Mouse (Mus musculus): ENCODE measurements at regions not wholly inside any gene's neighbourhood (a gene's known extent, or its start where the extent isn't known, plus 50 kb on each side); places are given as distances from the start of the nearest gene placed in this dataset.

GRCm38 (mm10) chr9:90521186-90521585 is 250.6 kb upstream of the Tbc1d2b start:
- Histone ChIP-seq H3K4me3 (ENCODE audit: low read depth, low read length) (no peak overlapping the region), H3K4me1 (ENCODE audit: insufficient read depth) (no peaks in the 10 kb centered on the region), H3K9ac (no peak overlapping the region), H3K4me2 (no peak overlapping the region), H3K9me3 (ENCODE audit: low read depth, low read length) (no peaks in the 10 kb centered on the region), H3K27ac (ENCODE audit: low read depth) (no peak overlapping the region), H3K27me3 (ENCODE audit: insufficient read depth, low read length) (no peaks in the 10 kb centered on the region), H3K36me3 (ENCODE audit: insufficient read depth) (no peaks in the 10 kb centered on the region)
- DNase-seq: no peak
- ATAC-seq (ENCODE audit: insufficient read depth): no peak
- WGBS: 79% methylated on average over 3 of the region's 3 CpGs
- TF ChIP-seq CTCF (IDR thresholded peaks at IDR 0.05; ENCODE audit: low read depth): no peak

GRCm38 (mm10) chr9:90494888-90495287 is 224.3 kb upstream of the Tbc1d2b start:
- Histone ChIP-seq H3K27me3 (ENCODE audit: insufficient read depth, low read length) (no peaks in the 10 kb centered on the region), H3K9me3 (ENCODE audit: low read depth, low read length) (no peaks in the 10 kb centered on the region), H3K4me2 (no peak overlapping the region), H3K36me3 (ENCODE audit: insufficient read depth) (no peaks in the 10 kb centered on the region), H3K4me1 (ENCODE audit: insufficient read depth) (no peaks in the 10 kb centered on the region), H3K27ac (ENCODE audit: low read depth) (no peak overlapping the region), H3K9ac (no peak overlapping the region), H3K4me3 (ENCODE audit: low read depth, low read length) (no peak overlapping the region)
- ATAC-seq (ENCODE audit: insufficient read depth) (peak; percentile 49; the same call in 1 of the 2 replicates), DNase-seq (peak; percentile 60)
- 29% methylated on average over 1 of the region's 1 CpGs for WGBS
- TF ChIP-seq CTCF (IDR thresholded peaks at IDR 0.05; ENCODE audit: low read depth): no peak

- WGBS: 65% methylated on average over 7 of the region's 7 CpGs
- H3K27me3 ChIP-seq (ENCODE audit: insufficient read depth, low read length): no peaks in the 10 kb centered on the region
- H3K4me2 ChIP-seq: no peak overlapping the region
- H3K9me3 ChIP-seq (ENCODE audit: low read depth, low read length): no peaks in the 10 kb centered on the region
- H3K36me3 ChIP-seq (ENCODE audit: insufficient read depth): no peaks in the 10 kb centered on the region
- DNase-seq (no peak), ATAC-seq (ENCODE audit: insufficient read depth) (no peak)
- H3K4me1 ChIP-seq (ENCODE audit: insufficient read depth): no peaks in the 10 kb centered on the region
- H3K27ac ChIP-seq (ENCODE audit: low read depth): no peak overlapping the region
- TF ChIP-seq CTCF (IDR thresholded peaks at IDR 0.05; ENCODE audit: low read depth): no peak
- no peak overlapping the region for H3K9ac ChIP-seq
- H3K4me3 ChIP-seq (ENCODE audit: low read depth, low read length): no peak overlapping the region
Observed at GRCm38 (mm10) chr9:90490561-90491152, 220.1 kb upstream of the Tbc1d2b start.

- Histone ChIP-seq H3K36me3 (ENCODE audit: insufficient read depth) (no peaks in the 10 kb centered on the region), H3K4me1 (ENCODE audit: insufficient read depth) (no peaks in the 10 kb centered on the region), H3K4me3 (ENCODE audit: low read depth, low read length) (no peak overlapping the region), H3K4me2 (no peak overlapping the region), H3K27ac (ENCODE audit: low read depth) (no peak overlapping the region), H3K27me3 (ENCODE audit: insufficient read depth, low read length) (no peaks in the 10 kb centered on the region), H3K9me3 (ENCODE audit: low read depth, low read length) (no peaks in the 10 kb centered on the region), H3K9ac (no peak overlapping the region)
- ATAC-seq (ENCODE audit: insufficient read depth) (no peak), DNase-seq (no peak)
- no peak for TF ChIP-seq CTCF (IDR thresholded peaks at IDR 0.05; ENCODE audit: low read depth)
- WGBS: 91% methylated on average over 2 of the region's 2 CpGs
Observed at GRCm38 (mm10) chr9:90450579-90450978, 180.0 kb upstream of the Tbc1d2b start.

GRCm38 (mm10) chr9:90446957-90447356 is 176.4 kb upstream of the Tbc1d2b start:
- no peak overlapping the region for H3K4me2 ChIP-seq
- WGBS: 16% methylated on average over 4 of the region's 4 CpGs
- H3K4me1 ChIP-seq (ENCODE audit: insufficient read depth): no peaks in the 10 kb centered on the region
- no peak overlapping the region for H3K27ac ChIP-seq (ENCODE audit: low read depth)
- ATAC-seq (ENCODE audit: insufficient read depth) (no peak), DNase-seq (peak; percentile 73)
- no peaks in the 10 kb centered on the region for H3K27me3 ChIP-seq (ENCODE audit: insufficient read depth, low read length)
- H3K4me3 ChIP-seq (ENCODE audit: low read depth, low read length): no peak overlapping the region
- no peaks in the 10 kb centered on the region for H3K36me3 ChIP-seq (ENCODE audit: insufficient read depth)
- peak; percentile 73 for TF ChIP-seq CTCF (IDR thresholded peaks at IDR 0.05; ENCODE audit: low read depth)
- no peak overlapping the region for H3K9ac ChIP-seq
- H3K9me3 ChIP-seq (ENCODE audit: low read depth, low read length): no peaks in the 10 kb centered on the region

- H3K4me1 ChIP-seq (ENCODE audit: insufficient read depth): no peaks in the 10 kb centered on the region
- WGBS: 54% methylated on average over 4 of the region's 4 CpGs
- DNase-seq: no peak
Observed at GRCm38 (mm10) chr9:90434902-90435301, 164.3 kb upstream of the Tbc1d2b start.

GRCm38 (mm10) chr9:90430898-90431297 is 160.3 kb upstream of the Tbc1d2b start:
- Histone ChIP-seq H3K27ac (ENCODE audit: low read depth) (no peak overlapping the region), H3K9ac (no peak overlapping the region), H3K4me1 (ENCODE audit: insufficient read depth) (no peaks in the 10 kb centered on the region), H3K27me3 (ENCODE audit: insufficient read depth, low read length) (no peaks in the 10 kb centered on the region), H3K9me3 (ENCODE audit: low read depth, low read length) (no peaks in the 10 kb centered on the region), H3K4me2 (no peak overlapping the region), H3K36me3 (ENCODE audit: insufficient read depth) (no peaks in the 10 kb centered on the region), H3K4me3 (ENCODE audit: low read depth, low read length) (no peak overlapping the region)
- no peak for TF ChIP-seq CTCF (IDR thresholded peaks at IDR 0.05; ENCODE audit: low read depth)
- ATAC-seq (ENCODE audit: insufficient read depth) (no peak), DNase-seq (no peak)
- 65% methylated on average over 2 of the region's 2 CpGs for WGBS

More at GRCm38 (mm10) chr9:90434902-90435301, 164.3 kb upstream of the Tbc1d2b start:
- Histone ChIP-seq H3K9me3 (ENCODE audit: low read depth, low read length) (no peaks in the 10 kb centered on the region), H3K4me3 (ENCODE audit: low read depth, low read length) (no peak overlapping the region), H3K4me2 (no peak overlapping the region), H3K36me3 (ENCODE audit: insufficient read depth) (no peaks in the 10 kb centered on the region), H3K9ac (no peak overlapping the region), H3K27me3 (ENCODE audit: insufficient read depth, low read length) (no peaks in the 10 kb centered on the region), H3K27ac (ENCODE audit: low read depth) (no peak overlapping the region)
- no peak for ATAC-seq (ENCODE audit: insufficient read depth)
- no peak for TF ChIP-seq CTCF (IDR thresholded peaks at IDR 0.05; ENCODE audit: low read depth)
